Mouse (Mus musculus): ENCODE measurements around the gene Tbc1d4. TPM values are rescaled to one million over a fixed set of nuclear protein-coding genes. Genes with fewer than 3 reads are reported as not detected.

Tbc1d4 gene
- polyA plus RNA-seq, 1 experiment from 2014 or later, result 5.9 TPM

- Histone ChIP-seq H3K9ac (no peak overlapping the region), H3K9me3 (ENCODE audit: control insufficient read depth, low read length) (no peaks in the 10 kb centered on the region), H3K27ac (no peak overlapping the region), H3K36me3 (replicated peaks; ENCODE audit: control insufficient read depth, insufficient read depth) (no peaks in the 10 kb centered on the region), H3K4me2 (replicated peaks) (no peak overlapping the region), H3K4me3 (replicated peaks; ENCODE audit: low read length) (no peak overlapping the region), H3K4me1 (replicated peaks; ENCODE audit: control insufficient read depth, insufficient read depth, low read length) (peaks cover 5% of the 10 kb centered on the region; the same call in 1 of the 2 replicates), H3K27me3 (ENCODE audit: control insufficient read depth, insufficient read depth, low read length) (no peaks in the 10 kb centered on the region)
- DNase-seq (ENCODE audit: low spot score) (no peak), ATAC-seq (ENCODE audit: low FRiP score) (no peak)
- 87% methylated on average over 6 of the region's 6 CpGs for WGBS
Measured at GRCm38 (mm10) chr14:101501868-101502267, 107.1 kb downstream of the Tbc1d4 start.

- H3K4me3 ChIP-seq (replicated peaks; ENCODE audit: low read length), result no peak overlapping the region
- no peaks in the 10 kb centered on the region for H3K9me3 ChIP-seq (ENCODE audit: control insufficient read depth, low read length)
- no peak overlapping the region for H3K9ac ChIP-seq
- no peak overlapping the region for H3K4me2 ChIP-seq (replicated peaks)
- DNase-seq (ENCODE audit: low spot score), result no peak
- H3K27me3 ChIP-seq (ENCODE audit: control insufficient read depth, insufficient read depth, low read length), result no peaks in the 10 kb centered on the region
- 69% methylated on average over 11 of the region's 11 CpGs for WGBS
- peaks cover 5% of the 10 kb centered on the region; the same call in 1 of the 2 replicates for H3K4me1 ChIP-seq (replicated peaks; ENCODE audit: control insufficient read depth, insufficient read depth, low read length)
- H3K36me3 ChIP-seq (replicated peaks; ENCODE audit: control insufficient read depth, insufficient read depth), result no peaks in the 10 kb centered on the region
- ATAC-seq (ENCODE audit: low FRiP score), result no peak
- no peak overlapping the region for H3K27ac ChIP-seq
Measured at GRCm38 (mm10) chr14:101501452-101501851, 107.5 kb downstream of the Tbc1d4 start.

- 71% methylated on average over 11 of the region's 11 CpGs for WGBS
- Histone ChIP-seq H3K4me1 (replicated peaks; ENCODE audit: control insufficient read depth, insufficient read depth, low read length) (peaks cover 5% of the 10 kb centered on the region; the same call in 1 of the 2 replicates), H3K4me2 (replicated peaks) (no peak overlapping the region), H3K27ac (no peak overlapping the region), H3K9ac (no peak overlapping the region), H3K9me3 (ENCODE audit: control insufficient read depth, low read length) (no peaks in the 10 kb centered on the region), H3K27me3 (ENCODE audit: control insufficient read depth, insufficient read depth, low read length) (no peaks in the 10 kb centered on the region), H3K4me3 (replicated peaks; ENCODE audit: low read length) (no peak overlapping the region), H3K36me3 (replicated peaks; ENCODE audit: control insufficient read depth, insufficient read depth) (no peaks in the 10 kb centered on the region)
- ATAC-seq (ENCODE audit: low FRiP score), result no peak
- no peak for DNase-seq (ENCODE audit: low spot score)
Measured at GRCm38 (mm10) chr14:101500826-101501225, 108.2 kb downstream of the Tbc1d4 start.

DNA sequence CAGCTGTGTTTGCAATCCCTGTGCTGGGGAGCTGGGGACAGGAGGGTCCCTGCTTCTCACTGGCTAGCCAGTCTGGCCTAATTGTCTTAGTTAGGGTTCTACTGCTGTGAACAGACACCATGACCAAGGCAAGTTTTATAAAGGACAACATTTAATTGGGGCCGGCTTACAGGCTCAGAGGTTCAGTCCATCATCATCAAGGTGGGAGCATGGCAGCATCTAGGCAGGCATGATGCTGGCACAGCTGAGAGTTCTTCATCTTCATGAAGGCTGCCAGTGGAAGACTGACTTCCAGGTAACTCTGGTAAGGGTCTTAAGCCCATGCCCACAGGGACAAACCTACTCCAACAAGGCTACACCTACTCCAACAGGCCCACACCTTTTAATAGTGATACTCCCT is 109.2 kb downstream of the Tbc1d4 start:
- Histone ChIP-seq H3K9ac (no peak overlapping the region), H3K4me2 (replicated peaks) (no peak overlapping the region), H3K27me3 (ENCODE audit: control insufficient read depth, insufficient read depth, low read length) (no peaks in the 10 kb centered on the region), H3K27ac (no peak overlapping the region), H3K36me3 (replicated peaks; ENCODE audit: control insufficient read depth, insufficient read depth) (no peaks in the 10 kb centered on the region), H3K4me1 (replicated peaks; ENCODE audit: control insufficient read depth, insufficient read depth, low read length) (peaks cover 5% of the 10 kb centered on the region; the same call in 1 of the 2 replicates), H3K4me3 (replicated peaks; ENCODE audit: low read length) (no peak overlapping the region), H3K9me3 (ENCODE audit: control insufficient read depth, low read length) (no peaks in the 10 kb centered on the region)
- DNase-seq (ENCODE audit: low spot score) (no peak), ATAC-seq (ENCODE audit: low FRiP score) (no peak)
- 100% methylated on average over 1 of the region's 1 CpGs for WGBS

DNA sequence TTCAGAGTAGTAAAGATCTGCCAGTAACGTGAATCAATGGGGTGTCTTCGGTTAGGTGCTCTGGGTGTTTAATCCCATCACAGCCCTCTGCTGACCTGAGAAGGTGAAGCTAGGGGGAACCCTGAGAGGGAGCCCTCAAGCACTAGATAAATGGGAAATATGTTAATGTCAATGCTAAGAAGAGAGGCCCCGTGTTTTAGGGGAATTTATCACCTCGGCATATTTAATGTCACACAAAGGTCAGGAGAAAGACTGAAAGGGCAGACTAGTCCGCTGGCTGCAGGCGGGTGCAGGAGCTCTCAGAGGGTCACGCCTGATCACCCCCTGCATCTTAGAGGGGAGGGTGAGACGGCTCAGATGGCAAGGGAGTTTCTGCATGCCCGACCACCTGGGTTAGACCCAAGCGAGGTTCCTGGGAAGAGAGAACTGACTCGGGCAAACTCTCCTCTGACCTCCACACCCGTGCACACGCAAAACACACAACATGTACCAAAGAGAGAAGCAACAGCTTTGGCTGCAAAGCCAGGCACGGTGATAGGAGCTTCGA is 120.7 kb downstream of the Tbc1d4 start:
- Histone ChIP-seq H3K4me2 (replicated peaks) (no peak overlapping the region), H3K9me3 (ENCODE audit: control insufficient read depth, low read length) (no peaks in the 10 kb centered on the region), H3K36me3 (replicated peaks; ENCODE audit: control insufficient read depth, insufficient read depth) (no peaks in the 10 kb centered on the region), H3K4me3 (replicated peaks; ENCODE audit: low read length) (no peak overlapping the region), H3K27ac (no peak overlapping the region), H3K4me1 (replicated peaks; ENCODE audit: control insufficient read depth, insufficient read depth, low read length) (no peaks in the 10 kb centered on the region), H3K27me3 (ENCODE audit: control insufficient read depth, insufficient read depth, low read length) (no peaks in the 10 kb centered on the region), H3K9ac (no peak overlapping the region)
- 56% methylated on average over 15 of the region's 15 CpGs for WGBS
- ATAC-seq (ENCODE audit: low FRiP score) (no peak), DNase-seq (ENCODE audit: low spot score) (no peak)

- Histone ChIP-seq H3K9ac (no peak overlapping the region), H3K27ac (no peak overlapping the region), H3K4me2 (replicated peaks) (no peak overlapping the region), H3K36me3 (replicated peaks; ENCODE audit: control insufficient read depth, insufficient read depth) (no peaks in the 10 kb centered on the region), H3K27me3 (ENCODE audit: control insufficient read depth, insufficient read depth, low read length) (no peaks in the 10 kb centered on the region), H3K9me3 (ENCODE audit: control insufficient read depth, low read length) (no peaks in the 10 kb centered on the region), H3K4me1 (replicated peaks; ENCODE audit: control insufficient read depth, insufficient read depth, low read length) (no peaks in the 10 kb centered on the region), H3K4me3 (replicated peaks; ENCODE audit: low read length) (no peak overlapping the region)
- ATAC-seq (ENCODE audit: low FRiP score) (no peak), DNase-seq (ENCODE audit: low spot score) (no peak)
- 71% methylated on average over 3 of the region's 3 CpGs for whole genome bisulfite sequencing
Measured at GRCm38 (mm10) chr14:101486550-101486949, 122.4 kb downstream of the Tbc1d4 start.

GRCm38 (mm10) chr14:101483230-101483629 is 125.8 kb downstream of the Tbc1d4 start:
- no peaks in the 10 kb centered on the region for H3K9me3 ChIP-seq (ENCODE audit: control insufficient read depth, low read length)
- no peaks in the 10 kb centered on the region for H3K36me3 ChIP-seq (replicated peaks; ENCODE audit: control insufficient read depth, insufficient read depth)
- H3K27ac ChIP-seq, result no peak overlapping the region
- DNase-seq (ENCODE audit: low spot score) (no peak), ATAC-seq (ENCODE audit: low FRiP score) (no peak)
- H3K4me1 ChIP-seq (replicated peaks; ENCODE audit: control insufficient read depth, insufficient read depth, low read length), result no peaks in the 10 kb centered on the region
- H3K4me2 ChIP-seq (replicated peaks), result no peak overlapping the region
- H3K27me3 ChIP-seq (ENCODE audit: control insufficient read depth, insufficient read depth, low read length), result no peaks in the 10 kb centered on the region
- 77% methylated on average over 4 of the region's 4 CpGs for WGBS
- no peak overlapping the region for H3K4me3 ChIP-seq (replicated peaks; ENCODE audit: low read length)
- no peak overlapping the region for H3K9ac ChIP-seq

GRCm38 (mm10) chr14:101482270-101482669 is 126.7 kb downstream of the Tbc1d4 start:
- ATAC-seq (ENCODE audit: low FRiP score), result no peak
- WGBS, result 41% methylated on average over 4 of the region's 4 CpGs
- Histone ChIP-seq H3K4me3 (replicated peaks; ENCODE audit: low read length) (no peak overlapping the region), H3K4me1 (replicated peaks; ENCODE audit: control insufficient read depth, insufficient read depth, low read length) (no peaks in the 10 kb centered on the region), H3K9ac (no peak overlapping the region), H3K4me2 (replicated peaks) (no peak overlapping the region), H3K27me3 (ENCODE audit: control insufficient read depth, insufficient read depth, low read length) (no peaks in the 10 kb centered on the region), H3K27ac (no peak overlapping the region), H3K36me3 (replicated peaks; ENCODE audit: control insufficient read depth, insufficient read depth) (no peaks in the 10 kb centered on the region), H3K9me3 (ENCODE audit: control insufficient read depth, low read length) (no peaks in the 10 kb centered on the region)
- DNase-seq (ENCODE audit: low spot score), result no peak

DNA sequence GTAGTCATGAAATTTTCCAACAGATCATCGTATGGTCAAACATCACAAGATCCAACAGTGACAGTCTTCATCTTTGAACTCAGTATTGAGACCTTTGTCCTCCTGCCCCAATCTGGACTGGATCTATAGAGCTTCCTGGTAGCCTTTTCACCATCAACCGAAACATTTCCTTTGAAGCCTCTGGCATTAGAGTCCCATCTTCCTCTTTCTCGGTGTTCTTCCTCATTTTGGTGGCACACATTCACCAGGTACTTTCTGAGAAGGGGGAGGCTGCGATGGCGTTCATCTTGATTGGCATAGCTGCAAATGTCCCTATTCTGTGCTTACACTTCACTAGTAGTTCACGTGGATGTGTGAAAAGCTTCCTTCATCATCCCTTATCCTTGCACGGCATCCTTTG is 127.8 kb downstream of the Tbc1d4 start:
- WGBS, result 86% methylated on average over 7 of the region's 7 CpGs
- H3K4me3 ChIP-seq (replicated peaks; ENCODE audit: low read length), result no peak overlapping the region

DNA sequence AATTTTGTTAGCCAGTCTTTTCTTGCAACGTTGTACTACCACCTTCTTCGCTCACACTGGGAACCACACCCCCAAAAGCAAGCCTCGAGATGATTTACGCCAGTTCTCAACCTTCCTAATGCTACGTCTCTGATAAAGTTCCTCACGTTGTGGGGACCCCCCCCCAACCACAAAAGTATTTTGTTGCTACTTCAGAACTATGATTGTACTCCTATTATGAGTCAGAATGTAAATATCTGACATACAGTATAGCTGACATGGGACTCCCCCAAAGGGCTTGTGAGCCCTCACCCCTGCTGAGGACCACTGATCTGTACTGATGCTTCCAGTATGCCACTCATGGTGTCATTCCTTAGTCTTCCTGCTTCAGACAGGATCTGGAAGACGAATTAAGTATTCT is 128.4 kb downstream of the Tbc1d4 start:
- Histone ChIP-seq H3K9me3 (ENCODE audit: control insufficient read depth, low read length) (no peaks in the 10 kb centered on the region), H3K4me3 (replicated peaks; ENCODE audit: low read length) (no peak overlapping the region), H3K4me2 (replicated peaks) (no peak overlapping the region), H3K27me3 (ENCODE audit: control insufficient read depth, insufficient read depth, low read length) (no peaks in the 10 kb centered on the region), H3K4me1 (replicated peaks; ENCODE audit: control insufficient read depth, insufficient read depth, low read length) (no peaks in the 10 kb centered on the region), H3K36me3 (replicated peaks; ENCODE audit: control insufficient read depth, insufficient read depth) (no peaks in the 10 kb centered on the region), H3K9ac (no peak overlapping the region), H3K27ac (no peak overlapping the region)
- DNase-seq (ENCODE audit: low spot score) (no peak), ATAC-seq (ENCODE audit: low FRiP score) (no peak)
- 94% methylated on average over 7 of the region's 7 CpGs for WGBS

More for the DNA sequence above, 127.8 kb downstream of the Tbc1d4 start:
- no peaks in the 10 kb centered on the region for H3K27me3 ChIP-seq (ENCODE audit: control insufficient read depth, insufficient read depth, low read length)
- no peak overlapping the region for H3K9ac ChIP-seq
- no peaks in the 10 kb centered on the region for H3K9me3 ChIP-seq (ENCODE audit: control insufficient read depth, low read length)
- no peaks in the 10 kb centered on the region for H3K36me3 ChIP-seq (replicated peaks; ENCODE audit: control insufficient read depth, insufficient read depth)
- H3K4me2 ChIP-seq (replicated peaks), result no peak overlapping the region
- no peak for DNase-seq (ENCODE audit: low spot score)
- H3K4me1 ChIP-seq (replicated peaks; ENCODE audit: control insufficient read depth, insufficient read depth, low read length), result no peaks in the 10 kb centered on the region
- ATAC-seq (ENCODE audit: low FRiP score), result no peak
- no peak overlapping the region for H3K27ac ChIP-seq

Measured in hindbrain, embryonic 14.5 days (tissue).